Mouse (Mus musculus) olfactory bulb, adult 2 months (tissue): Measurements from ENCODE around the gene Klf2.

Experiments used
- CTCF ChIP-seq: fragments of 200-500 bp; IDR thresholded peaks from 2 replicates; pipeline ENCODE4 v1.5.1; 2012; ENCODE audit warnings: low read depth, mild to moderate bottlenecking, low read length, moderate library complexity; ENCODE audit not compliant: insufficient read depth
- POLR2A ChIP-seq: fragments of 200-500 bp; IDR thresholded peaks from 2 replicates; pipeline ENCODE4 v1.6.1; 2012; ENCODE audit warnings: mild to moderate bottlenecking, low read depth, low read length, moderate library complexity; ENCODE audit not compliant: insufficient read depth

DNA sequence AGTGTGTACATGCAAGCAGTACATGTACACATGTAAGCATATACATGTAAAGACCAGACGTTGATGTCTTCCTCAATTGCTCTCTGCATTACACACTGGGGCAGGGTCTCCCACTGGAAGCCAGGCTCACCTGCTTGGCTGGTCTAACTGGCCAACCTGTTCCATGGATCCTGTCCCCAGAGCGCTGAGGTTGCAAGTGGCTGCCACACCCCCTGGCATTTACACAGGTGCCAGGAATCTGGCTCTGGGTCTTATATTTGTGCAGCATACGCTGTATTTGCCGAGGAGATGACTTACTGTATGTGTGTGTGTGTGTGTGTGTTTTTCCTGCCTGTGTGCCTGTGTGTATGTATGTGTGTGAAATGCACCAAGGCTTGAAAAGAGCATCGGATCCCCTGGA lies 11.9 kb upstream of the Klf2 start:
- TF ChIP-seq POLR2A (no peak), CTCF (no peak)
